Mouse (Mus musculus): ENCODE results near the gene Pnliprp2.

DNA sequence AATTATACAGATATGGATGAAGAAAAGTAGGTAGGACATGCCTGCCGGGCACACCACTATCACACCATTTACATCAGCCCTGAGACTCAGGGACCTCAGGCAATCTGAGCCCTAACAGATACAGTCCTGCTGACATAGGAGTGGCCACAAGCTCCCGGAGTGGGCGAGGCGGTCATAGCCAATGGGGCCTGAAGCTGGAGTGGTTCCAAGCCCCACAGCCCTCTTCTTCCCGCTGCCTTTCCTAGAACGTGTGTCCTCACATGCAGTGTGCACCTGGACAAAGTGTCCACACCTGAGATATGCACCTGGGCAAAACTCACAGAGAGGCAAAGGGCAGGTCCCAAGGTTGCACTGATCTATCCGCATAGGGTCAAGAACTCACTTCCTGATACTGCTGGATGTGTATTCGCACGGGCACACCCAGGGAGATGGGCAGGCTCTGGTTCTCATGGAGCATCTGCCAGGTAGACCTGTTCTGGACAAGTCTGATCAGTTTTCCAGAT lies 12.0 kb upstream of the Pnliprp2 start:
- TF ChIP-seq CTCF (IDR thresholded peaks at IDR 0.05; ENCODE audit: borderline replicate concordance, insufficient read depth, low read length) (no peak), POLR2A (IDR thresholded peaks at IDR 0.05; ENCODE audit: low read depth, low read length) (no peak)

Measured in embryonic fibroblast, embryonic 13.5 days (primary cell).